Mouse (Mus musculus) thymus, postnatal 0 days (tissue): ENCODE measurements around the gene Atp6v0e. TPM values are rescaled to one million over a fixed set of nuclear protein-coding genes. Genes with fewer than 3 reads are reported as not detected.

Experiments
- DNase-seq: peaks from one replicate; pipeline ENCODE4 v3.0.0-alpha.2; 2015; ENCODE audit warnings: low spot score
- polyA plus RNA-seq: library from polyadenylated mRNA; unstranded; fragments of >200 nt; fragmentation: Nextera tagmentation; extraction: Ambion mirVana; gene quantifications from 2 replicates; pipeline ENCODE4 v1.2.1, GENCODE M21; 2015

The Atp6v0e gene
- polyA plus RNA-seq, 1 experiment from 2014 or later: 352 TPM

- no peak for DNase-seq
These were observed 18.2 kb downstream of the Atp6v0e start for GRCm38 (mm10) chr17:26681276-26681675.

GRCm38 (mm10) chr17:26686334-26687000 is 23.4 kb downstream of the Atp6v0e start:
- DNase-seq: no peak

GRCm38 (mm10) chr17:26688795-26689735 is 26.0 kb downstream of the Atp6v0e start:
- DNase-seq: no peak

GRCm38 (mm10) chr17:26689810-26690209 is 26.8 kb downstream of the Atp6v0e start:
- DNase-seq: no peak

GRCm38 (mm10) chr17:26690236-26690635 is 27.2 kb downstream of the Atp6v0e start:
- no peak for DNase-seq

- no peak for DNase-seq
These were observed 28.1 kb downstream of the Atp6v0e start for GRCm38 (mm10) chr17:26691110-26691509.

GRCm38 (mm10) chr17:26693424-26693823 is 30.4 kb downstream of the Atp6v0e start:
- DNase-seq: no peak

GRCm38 (mm10) chr17:26694171-26694570 is 31.1 kb downstream of the Atp6v0e start:
- no peak for DNase-seq

- no peak for DNase-seq
These were observed 32.2 kb downstream of the Atp6v0e start for GRCm38 (mm10) chr17:26695193-26695592.

GRCm38 (mm10) chr17:26698846-26699245 is 35.8 kb downstream of the Atp6v0e start:
- peak; percentile 26 for DNase-seq

GRCm38 (mm10) chr17:26699819-26700616 is 37.0 kb downstream of the Atp6v0e start:
- no peak for DNase-seq

- no peak for DNase-seq
These were observed 38.5 kb downstream of the Atp6v0e start for GRCm38 (mm10) chr17:26701565-26701964.

- DNase-seq: no peak
These were observed 39.6 kb downstream of the Atp6v0e start for GRCm38 (mm10) chr17:26702621-26703020.

GRCm38 (mm10) chr17:26703671-26704070 is 40.6 kb downstream of the Atp6v0e start:
- no peak for DNase-seq

GRCm38 (mm10) chr17:26705463-26706359 is 42.7 kb downstream of the Atp6v0e start:
- DNase-seq: no peak

- no peak for DNase-seq
These were observed 44.0 kb downstream of the Atp6v0e start for GRCm38 (mm10) chr17:26707066-26707465.

GRCm38 (mm10) chr17:26708499-26708898 is 45.5 kb downstream of the Atp6v0e start:
- DNase-seq: no peak

GRCm38 (mm10) chr17:26708993-26709590 is 46.1 kb downstream of the Atp6v0e start:
- no peak for DNase-seq

- no peak for DNase-seq
These were observed 47.0 kb downstream of the Atp6v0e start for GRCm38 (mm10) chr17:26710049-26710448.

- DNase-seq: peak; percentile 99
These were observed 52.3 kb downstream of the Atp6v0e start, which contains the start of gene Crebrf for GRCm38 (mm10) chr17:26715271-26715758. TSS of gene Crebrf (plus strand) at chr17:26715650.
